Mouse (Mus musculus) kidney, embryonic 14.5 days (tissue): ENCODE measurements at regions not wholly inside any gene's neighbourhood (a gene's known extent, or its start where the extent isn't known, plus 50 kb on each side); places are given as distances from the start of the nearest gene placed in this dataset.
A peak's percentile ranks its signal among the peaks of the same experiment; 100 is the strongest.

Experiments
- ATAC-seq: fragments of 200-750 bp; cut with Nextera tagmentation; 2 replicates; pipeline ENCODE4 v1.8.0; 2017; ENCODE audit warnings: moderate number of reproducible peaks, mild to moderate bottlenecking, moderate TSS enrichment, moderate library complexity; ENCODE audit not compliant: low FRiP score, low TSS enrichment
- H3K27ac ChIP-seq: fragments of 300-500 bp; sonication (generic); 2 replicates; pipeline ENCODE4 v1.5.1; 2014; ENCODE audit warnings: low read depth, mild to moderate bottlenecking, low read length, moderate library complexity, mixed read lengths
- H3K27me3 ChIP-seq: fragments of 300-500 bp; sonication (generic); 2 replicates; pipeline ENCODE4 v1.6.1; 2014; ENCODE audit warnings: mild to moderate bottlenecking, low read length; ENCODE audit not compliant: control insufficient read depth, insufficient read depth
- H3K36me3 ChIP-seq: fragments of 300-500 bp; sonication (generic); 2 replicates; pipeline ENCODE4 v1.6.1; 2014; ENCODE audit warnings: low read length, mixed read lengths; ENCODE audit not compliant: control insufficient read depth, insufficient read depth
- H3K4me1 ChIP-seq: fragments of 300-500 bp; sonication (generic); 2 replicates; pipeline ENCODE4 v1.6.1; 2014; ENCODE audit warnings: low read length, mixed read lengths; ENCODE audit not compliant: control insufficient read depth, insufficient read depth
- H3K4me2 ChIP-seq: fragments of 300-500 bp; sonication (generic); replicated peaks from 2 replicates; pipeline ENCODE4 v1.6.1; 2014; ENCODE audit warnings: low read depth, mild to moderate bottlenecking, low read length
- H3K4me3 ChIP-seq: fragments of 300-500 bp; sonication (generic); 2 replicates; pipeline ENCODE4 v1.5.1; 2014; ENCODE audit warnings: mild to moderate bottlenecking, low read length
- H3K9ac ChIP-seq: fragments of 300-500 bp; sonication (generic); 2 replicates; pipeline ENCODE4 v1.6.1; 2014; ENCODE audit warnings: low read depth, mild to moderate bottlenecking, low read length, moderate library complexity
- H3K9me3 ChIP-seq: fragments of 300-500 bp; sonication (generic); 2 replicates; pipeline ENCODE4 v1.6.1; 2016; ENCODE audit warnings: low read length; ENCODE audit not compliant: control insufficient read depth
- WGBS: fragments of 180-500 bp; shearing (Covaris S2); extraction: QIAGEN DNeasy Blood & Tissue Kit; methylation state at CpG from one replicate; pipeline ENCODE4 v1.1.7; 2014; 5-methylcytosine and 5-hydroxymethylcytosine counted together

- no peaks in the 10 kb centered on the region for H3K36me3 ChIP-seq
- no peak overlapping the region for H3K27ac ChIP-seq
- H3K4me3 ChIP-seq: no peak overlapping the region
- no peaks in the 10 kb centered on the region for H3K9me3 ChIP-seq
- no peaks in the 10 kb centered on the region for H3K4me1 ChIP-seq
- no peak overlapping the region for H3K4me2 ChIP-seq
- WGBS: 81% methylated on average over 7 of the region's 7 CpGs
- ATAC-seq: no peak
- no peaks in the 10 kb centered on the region for H3K27me3 ChIP-seq
- no peak overlapping the region for H3K9ac ChIP-seq
Measured at GRCm38 (mm10) chr6:93573679-93574635, 630.7 kb upstream of the Adamts9 start.

DNA sequence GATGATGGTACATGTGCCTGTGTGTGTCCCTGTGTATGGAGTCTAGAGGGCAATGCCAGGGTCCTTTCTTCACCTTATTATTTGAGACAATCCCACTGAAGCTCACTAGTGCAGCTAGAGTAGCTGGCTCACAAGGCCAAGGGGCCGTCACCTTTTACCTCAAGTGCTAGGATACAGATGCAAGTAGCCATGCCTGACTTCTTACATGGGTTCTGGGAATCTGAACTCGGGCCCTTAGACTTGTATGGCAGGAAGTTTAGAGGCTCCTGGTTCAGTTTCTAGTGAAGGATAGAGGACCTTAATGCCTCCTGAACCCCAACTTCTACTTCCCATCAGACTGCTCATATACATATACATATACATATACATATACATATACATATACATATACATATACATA lies 626.6 kb upstream of the Adamts9 start:
- Histone ChIP-seq H3K36me3 (no peaks in the 10 kb centered on the region), H3K4me3 (no peak overlapping the region), H3K27ac (no peak overlapping the region), H3K4me2 (no peak overlapping the region), H3K9ac (no peak overlapping the region), H3K4me1 (no peaks in the 10 kb centered on the region), H3K9me3 (no peaks in the 10 kb centered on the region), H3K27me3 (no peaks in the 10 kb centered on the region)
- 87% methylated on average over 2 of the region's 2 CpGs for WGBS
- no peak for ATAC-seq

DNA sequence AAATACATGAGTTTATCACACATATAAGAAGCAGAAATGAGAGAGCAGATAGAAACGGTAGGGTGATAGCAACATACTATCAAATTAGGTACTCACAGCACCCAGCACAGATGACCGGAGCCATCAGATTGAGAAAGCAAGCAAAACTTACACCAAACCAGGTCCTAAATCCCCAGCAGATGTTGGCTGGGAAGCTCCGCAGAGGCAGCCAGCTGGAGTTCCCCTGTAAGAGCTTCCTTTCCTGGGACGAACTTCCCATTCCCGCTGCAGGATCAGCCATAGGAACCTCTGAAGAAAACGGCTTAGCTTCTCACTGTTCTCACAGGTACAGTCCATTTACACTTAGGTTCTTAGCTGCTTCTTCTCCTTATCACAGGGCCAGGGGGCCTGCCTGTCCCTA lies 625.9 kb upstream of the Adamts9 start:
- Histone ChIP-seq H3K27ac (no peak overlapping the region), H3K4me2 (no peak overlapping the region), H3K4me3 (no peak overlapping the region), H3K4me1 (no peaks in the 10 kb centered on the region), H3K9ac (no peak overlapping the region), H3K27me3 (no peaks in the 10 kb centered on the region), H3K36me3 (no peaks in the 10 kb centered on the region), H3K9me3 (no peaks in the 10 kb centered on the region)
- ATAC-seq: no peak
- 84% methylated on average over 6 of the region's 6 CpGs for WGBS

DNA sequence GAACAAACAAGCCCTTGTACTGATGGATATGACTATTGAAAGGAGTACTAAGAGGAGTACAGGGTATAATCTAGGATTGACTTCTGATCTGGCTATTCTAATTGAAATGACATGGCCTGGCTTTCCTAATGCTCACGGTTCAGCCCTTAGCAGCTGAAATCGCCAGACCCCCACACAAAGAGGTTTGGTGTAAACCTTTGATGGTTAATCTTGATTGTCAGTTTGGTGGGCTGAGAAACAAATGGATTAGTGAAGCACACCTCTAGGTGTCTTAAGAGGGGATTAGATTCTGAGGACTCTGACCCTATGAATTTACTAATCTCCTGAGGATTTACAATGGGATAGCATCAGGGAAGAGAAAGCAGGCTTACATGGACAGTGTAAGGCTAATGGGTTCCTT lies 623.4 kb upstream of the Adamts9 start:
- WGBS: 34% methylated on average over 2 of the region's 2 CpGs
- ATAC-seq: no peak
- H3K9ac ChIP-seq: no peak overlapping the region
- no peaks in the 10 kb centered on the region for H3K27me3 ChIP-seq
- no peak overlapping the region for H3K27ac ChIP-seq
- no peaks in the 10 kb centered on the region for H3K9me3 ChIP-seq
- no peaks in the 10 kb centered on the region for H3K36me3 ChIP-seq
- H3K4me2 ChIP-seq: no peak overlapping the region
- H3K4me3 ChIP-seq: no peak overlapping the region
- H3K4me1 ChIP-seq: no peaks in the 10 kb centered on the region

- H3K27me3 ChIP-seq: no peaks in the 10 kb centered on the region
Measured at GRCm38 (mm10) chr6:93548311-93548710, 605.0 kb upstream of the Adamts9 start.

GRCm38 (mm10) chr6:93544246-93544645 lies 601.0 kb upstream of the Adamts9 start:
- Histone ChIP-seq H3K4me3 (no peak overlapping the region), H3K9me3 (no peaks in the 10 kb centered on the region), H3K4me1 (0 out of 2 replicates have a peak, but pooled peaks cover 8% of the 10 kb centered on the region), H3K27me3 (no peaks in the 10 kb centered on the region), H3K4me2 (peak overlapping the region; percentile 28; the same call in 1 of the 2 replicates), H3K27ac (no peak overlapping the region), H3K9ac (no peak overlapping the region), H3K36me3 (no peaks in the 10 kb centered on the region)
- no peak for ATAC-seq
- 37% methylated on average over 1 of the region's 1 CpGs for WGBS

More at GRCm38 (mm10) chr6:93548311-93548710, 605.0 kb upstream of the Adamts9 start:
- Histone ChIP-seq H3K4me2 (no peak overlapping the region), H3K4me1 (0 out of 2 replicates have a peak, but pooled peaks cover 8% of the 10 kb centered on the region), H3K9me3 (no peaks in the 10 kb centered on the region), H3K27ac (no peak overlapping the region), H3K9ac (no peak overlapping the region), H3K36me3 (no peaks in the 10 kb centered on the region), H3K4me3 (no peak overlapping the region)
- WGBS: 68% methylated on average over 2 of the region's 2 CpGs
- no peak for ATAC-seq

DNA sequence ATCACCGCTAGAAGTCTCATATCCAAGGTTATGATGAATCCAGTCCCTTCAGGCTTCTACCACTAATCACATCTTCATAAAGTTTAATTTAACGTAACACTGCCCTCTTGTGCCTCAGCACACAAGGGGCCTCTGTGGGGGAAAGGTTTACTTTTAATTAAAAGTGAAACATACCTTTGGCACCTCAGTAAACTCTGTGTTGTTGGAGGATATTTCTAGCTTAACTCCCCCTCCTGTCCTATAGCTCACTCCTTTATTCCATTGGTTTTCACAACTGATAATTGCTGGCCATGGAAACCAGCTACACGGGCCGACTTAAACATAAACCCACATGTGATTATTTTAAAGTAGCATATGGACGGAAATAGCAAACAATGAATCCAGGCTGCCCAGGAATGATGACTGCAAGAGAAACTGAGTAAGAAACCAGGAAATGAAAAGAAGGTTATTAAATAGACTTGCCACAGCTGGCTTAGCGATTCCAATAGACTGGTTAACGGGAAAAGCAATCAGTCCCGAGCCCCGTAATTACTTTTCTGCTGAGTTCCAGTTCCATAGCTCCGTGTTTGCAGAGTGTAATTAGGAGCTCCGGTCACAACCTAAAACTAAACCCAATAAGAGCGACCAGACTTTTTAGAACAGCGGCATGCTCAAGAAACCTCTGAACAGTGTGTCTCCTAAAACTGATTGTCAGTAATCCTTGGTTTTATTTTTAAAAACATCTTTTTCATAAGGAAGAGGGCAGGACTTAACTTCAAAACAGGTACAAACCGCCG lies 600.2 kb upstream of the Adamts9 start:
- no peaks in the 10 kb centered on the region for H3K27me3 ChIP-seq
- H3K9ac ChIP-seq: no peak overlapping the region
- no peaks in the 10 kb centered on the region for H3K9me3 ChIP-seq
- H3K4me2 ChIP-seq: peak overlapping the region; percentile 28
- no peak overlapping the region; the same call in 1 of the 2 replicates for H3K27ac ChIP-seq
- no peaks in the 10 kb centered on the region for H3K36me3 ChIP-seq
- ATAC-seq: peak; percentile 35; the same call in 1 of the 2 replicates
- H3K4me1 ChIP-seq: 0 out of 2 replicates have a peak, but pooled peaks cover 8% of the 10 kb centered on the region
- 31% methylated on average over 15 of the region's 15 CpGs for WGBS
- peak overlapping the region; percentile 2; the same call in 1 of the 2 replicates for H3K4me3 ChIP-seq

DNA sequence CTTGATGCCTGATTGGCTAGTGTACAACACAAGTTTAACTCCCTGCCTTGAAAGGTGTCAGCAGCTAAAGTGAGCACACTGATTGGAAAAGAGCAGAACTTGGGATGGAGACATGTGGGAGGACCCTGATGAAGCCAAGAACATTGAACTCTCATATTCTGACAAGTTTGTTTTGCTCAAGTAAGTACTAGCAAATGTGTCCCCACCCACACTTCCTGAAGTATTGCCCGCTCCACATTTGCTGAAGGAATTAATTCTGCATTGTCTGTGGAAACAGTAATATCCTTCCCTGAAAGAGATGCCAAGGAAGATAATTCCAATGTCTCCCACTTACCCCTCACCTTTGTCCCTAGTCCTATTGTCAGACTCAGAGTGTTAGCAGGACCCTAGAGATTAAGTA lies 596.3 kb upstream of the Adamts9 start:
- no peak overlapping the region for H3K4me3 ChIP-seq
- WGBS: 79% methylated on average over 1 of the region's 1 CpGs
- H3K4me2 ChIP-seq: no peak overlapping the region
- no peaks in the 10 kb centered on the region for H3K27me3 ChIP-seq
- H3K36me3 ChIP-seq: no peaks in the 10 kb centered on the region
- no peak overlapping the region for H3K27ac ChIP-seq
- ATAC-seq: no peak
- H3K9ac ChIP-seq: no peak overlapping the region
- H3K4me1 ChIP-seq: 0 out of 2 replicates have a peak, but pooled peaks cover 8% of the 10 kb centered on the region
- H3K9me3 ChIP-seq: no peaks in the 10 kb centered on the region
